Mouse (Mus musculus) midbrain, embryonic 11.5 days (tissue): ENCODE results near the gene Znrf4. TPM values are rescaled to one million over a fixed set of nuclear protein-coding genes. Genes with fewer than 3 reads are reported as not detected.

ENCODE experiments used
- ATAC-seq: fragments of 200-750 bp; cut with Nextera tagmentation; 2 replicates; pipeline ENCODE4 v1.8.0; 2017; ENCODE audit warnings: moderate TSS enrichment, moderate library complexity; ENCODE audit not compliant: low FRiP score
- DNase-seq: peaks from one replicate; pipeline ENCODE4 v3.0.0; 2015; ENCODE audit warnings: low spot score; ENCODE audit errors: missing footprints
- H3K27ac ChIP-seq: fragments of 300-500 bp; sonication (generic); 2 replicates; pipeline ENCODE4 v1.5.1; 2014; ENCODE audit warnings: low read depth, low read length
- H3K27me3 ChIP-seq: fragments of 300-500 bp; sonication (generic); 2 replicates; pipeline ENCODE4 v1.6.1; 2014; ENCODE audit warnings: mild to moderate bottlenecking, low read length, moderate library complexity, mixed read lengths; ENCODE audit not compliant: control insufficient read depth, insufficient read depth
- H3K36me3 ChIP-seq: fragments of 300-500 bp; sonication (generic); 2 replicates; pipeline ENCODE4 v1.6.1; 2014; ENCODE audit warnings: mild to moderate bottlenecking, low read length, moderate library complexity, mixed read lengths; ENCODE audit not compliant: control insufficient read depth, insufficient read depth
- H3K4me1 ChIP-seq: fragments of 300-500 bp; sonication (generic); 2 replicates; pipeline ENCODE4 v1.6.1; 2014; ENCODE audit warnings: low read length; ENCODE audit not compliant: control insufficient read depth, insufficient read depth
- H3K4me2 ChIP-seq: fragments of 300-500 bp; sonication (generic); 2 replicates; pipeline ENCODE4 v1.6.1; 2014; ENCODE audit warnings: mild to moderate bottlenecking, moderate library complexity
- H3K4me3 ChIP-seq: fragments of 300-500 bp; sonication (generic); 2 replicates; pipeline ENCODE4 v1.5.1; 2014; ENCODE audit warnings: low read depth, low read length
- H3K9ac ChIP-seq: fragments of 300-500 bp; sonication (generic); 2 replicates; pipeline ENCODE4 v1.6.1; 2014; ENCODE audit warnings: low read length
- H3K9me3 ChIP-seq: fragments of 300-500 bp; sonication (generic); 2 replicates; pipeline ENCODE4 v1.6.1; 2016; ENCODE audit warnings: low read length; ENCODE audit not compliant: control insufficient read depth
- WGBS: fragments of 180-500 bp; shearing (Covaris S2); extraction: QIAGEN DNeasy Blood & Tissue Kit; methylation state at CpG from one replicate; pipeline ENCODE4 v1.1.7; 2014; 5-methylcytosine and 5-hydroxymethylcytosine counted together
- polyA plus RNA-seq: library from polyadenylated mRNA; unstranded; fragments of >200 nt; fragmentation: Nextera tagmentation; extraction: Ambion mirVana; gene quantifications from 2 replicates; pipeline ENCODE4 v1.2.1, GENCODE M21; 2014

The Znrf4 gene
- polyA plus RNA-seq, 1 experiment from 2014 or later: not detected

DNA sequence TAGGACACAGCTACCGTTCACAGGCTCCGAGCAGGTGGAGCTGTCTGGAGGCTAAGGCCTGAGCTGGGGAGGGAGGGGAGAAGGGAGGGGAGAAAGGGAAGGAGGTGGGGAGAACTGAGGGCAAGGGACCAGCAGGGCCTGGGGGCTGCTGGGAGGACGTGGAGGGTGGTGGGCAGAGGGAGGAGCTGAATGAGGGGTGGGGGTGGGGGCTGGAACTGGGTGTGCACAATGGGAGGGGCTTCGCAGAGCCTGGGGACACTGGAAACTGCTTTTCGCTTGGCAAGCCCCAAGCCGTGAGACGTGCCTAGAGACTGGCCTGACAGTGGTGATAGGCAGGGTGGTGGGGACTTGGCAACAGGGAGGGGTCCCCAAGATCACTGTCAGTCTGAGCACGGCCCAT is 43.0 kb downstream of the Znrf4 start:
- H3K4me2 ChIP-seq: no peak overlapping the region
- H3K36me3 ChIP-seq: no peaks in the 10 kb centered on the region; the same call in 1 of the 2 replicates
- no peak overlapping the region for H3K4me3 ChIP-seq
- peaks cover 13% of the 10 kb centered on the region for H3K27me3 ChIP-seq
- H3K9ac ChIP-seq: no peak overlapping the region
- no peaks in the 10 kb centered on the region for H3K9me3 ChIP-seq
- ATAC-seq (no peak), DNase-seq (no peak)
- no peak overlapping the region for H3K27ac ChIP-seq
- WGBS: 34% methylated on average over 8 of the region's 8 CpGs
- peaks cover 55% of the 10 kb centered on the region for H3K4me1 ChIP-seq

DNA sequence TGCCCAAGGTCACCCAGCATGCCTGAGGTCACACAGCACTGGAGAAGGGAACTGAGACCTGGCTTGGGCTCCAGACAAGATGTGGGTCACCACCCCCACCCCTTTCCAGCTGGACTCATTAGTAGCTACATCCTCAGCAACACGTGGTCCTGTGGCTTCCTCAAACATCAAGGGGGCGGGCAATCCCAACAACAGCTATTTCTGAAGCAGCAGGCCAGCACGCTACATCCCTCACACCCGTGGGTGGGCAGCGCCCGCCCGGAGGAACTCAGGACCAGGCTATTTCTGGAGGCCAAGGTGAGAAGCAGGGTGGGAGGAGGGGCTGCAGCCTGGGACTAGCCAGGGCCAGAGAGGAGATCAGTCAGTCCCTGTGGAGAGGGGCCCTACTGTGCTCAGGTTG is 43.4 kb downstream of the Znrf4 start:
- Histone ChIP-seq H3K36me3 (no peaks in the 10 kb centered on the region; the same call in 1 of the 2 replicates), H3K4me3 (no peak overlapping the region), H3K4me1 (peaks cover 54% of the 10 kb centered on the region), H3K27ac (peak overlapping the region; percentile 31; the same call in 1 of the 2 replicates), H3K9me3 (no peaks in the 10 kb centered on the region), H3K27me3 (peaks cover 9% of the 10 kb centered on the region), H3K4me2 (no peak overlapping the region), H3K9ac (no peak overlapping the region)
- no peak for DNase-seq
- 76% methylated on average over 7 of the region's 7 CpGs for WGBS
- no peak for ATAC-seq

DNA sequence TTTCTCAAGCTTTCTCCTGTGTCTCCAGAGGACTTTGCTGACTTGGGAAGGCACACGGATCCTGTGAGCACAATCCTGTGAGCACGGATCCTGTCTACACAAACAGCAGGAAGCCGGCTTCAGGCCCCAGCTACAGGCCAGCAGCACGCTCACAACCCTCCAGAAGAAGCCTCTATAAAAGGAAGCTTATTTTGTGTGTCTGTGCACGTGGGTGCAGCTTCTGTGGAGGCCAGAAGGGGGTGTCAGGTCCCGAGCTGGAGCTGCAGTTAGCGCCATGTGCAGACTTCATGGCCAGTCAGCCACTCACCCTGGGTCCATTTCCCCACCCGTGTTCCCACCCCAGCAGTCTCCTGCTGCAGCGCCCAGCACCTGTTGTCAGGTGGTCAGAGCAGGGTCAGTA is 43.9 kb downstream of the Znrf4 start:
- Histone ChIP-seq H3K9ac (no peak overlapping the region), H3K27me3 (peaks cover 6% of the 10 kb centered on the region), H3K27ac (peak overlapping the region; percentile 55; the same call in 1 of the 2 replicates), H3K4me1 (peaks cover 53% of the 10 kb centered on the region), H3K4me3 (no peak overlapping the region), H3K36me3 (no peaks in the 10 kb centered on the region; the same call in 1 of the 2 replicates), H3K4me2 (no peak overlapping the region), H3K9me3 (no peaks in the 10 kb centered on the region)
- ATAC-seq (no peak), DNase-seq (no peak)
- 96% methylated on average over 9 of the region's 9 CpGs for WGBS

DNA sequence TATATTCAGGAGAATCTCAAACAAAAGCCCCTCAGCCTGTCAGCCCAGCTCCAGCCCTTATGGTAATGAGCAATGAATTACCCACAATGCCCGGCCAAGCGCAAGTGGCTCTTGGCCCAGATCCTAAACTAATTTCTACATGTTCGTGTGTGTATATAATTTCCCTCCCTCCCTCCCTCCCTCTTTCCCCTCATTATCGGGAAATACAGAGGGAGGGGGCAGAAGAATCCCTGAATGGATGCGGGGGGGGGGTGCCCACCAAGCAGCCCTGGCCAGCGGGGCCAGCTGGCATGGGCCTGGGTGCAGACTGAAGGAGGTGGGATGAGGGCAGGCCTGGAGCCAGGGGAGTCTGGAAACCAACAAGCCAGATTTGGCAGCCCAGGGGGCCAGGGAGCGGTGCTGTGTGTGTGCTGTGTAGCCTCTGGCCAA is 44.8 kb downstream of the Znrf4 start:
- Histone ChIP-seq H3K9me3 (no peaks in the 10 kb centered on the region), H3K9ac (peak overlapping the region; percentile 24; the same call in 1 of the 2 replicates), H3K4me2 (no peak overlapping the region), H3K4me1 (peaks cover 51% of the 10 kb centered on the region), H3K4me3 (no peak overlapping the region), H3K36me3 (no peaks in the 10 kb centered on the region; the same call in 1 of the 2 replicates), H3K27me3 (peaks cover under 1% of the 10 kb centered on the region), H3K27ac (peak overlapping the region; percentile 55)
- 63% methylated on average over 7 of the region's 7 CpGs for WGBS
- peak; percentile 31; the same call in 1 of the 2 replicates for ATAC-seq
- no peak for DNase-seq

DNA sequence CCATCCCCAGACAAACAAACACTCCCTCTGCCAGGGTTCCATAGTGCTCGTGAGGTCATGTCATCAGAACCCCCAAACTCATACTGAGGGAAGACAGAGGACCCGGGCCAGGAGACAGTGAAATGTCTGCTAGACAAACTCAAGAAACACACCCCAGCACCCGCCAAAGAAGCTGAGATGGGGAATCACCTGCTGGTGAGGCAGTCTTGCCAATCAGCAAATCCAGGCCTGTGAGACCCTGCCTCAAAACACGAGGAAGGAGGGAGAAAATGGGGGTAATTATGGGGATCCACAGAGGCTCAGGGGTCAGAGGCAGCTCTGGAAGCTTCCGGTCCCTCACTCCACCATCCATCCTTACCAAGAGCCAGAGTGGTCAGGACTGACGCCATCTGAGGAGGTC is 45.5 kb downstream of the Znrf4 start:
- H3K4me2 ChIP-seq: no peak overlapping the region
- 83% methylated on average over 6 of the region's 6 CpGs for WGBS
- H3K36me3 ChIP-seq: no peaks in the 10 kb centered on the region; the same call in 1 of the 2 replicates
- H3K27me3 ChIP-seq: no peaks in the 10 kb centered on the region; the same call in none of the 2 replicates
- H3K27ac ChIP-seq: no peak overlapping the region; the same call in 1 of the 2 replicates
- ATAC-seq (no peak), DNase-seq (no peak)
- H3K4me3 ChIP-seq: no peak overlapping the region
- no peak overlapping the region for H3K9ac ChIP-seq
- H3K9me3 ChIP-seq: no peaks in the 10 kb centered on the region
- H3K4me1 ChIP-seq: peaks cover 45% of the 10 kb centered on the region

DNA sequence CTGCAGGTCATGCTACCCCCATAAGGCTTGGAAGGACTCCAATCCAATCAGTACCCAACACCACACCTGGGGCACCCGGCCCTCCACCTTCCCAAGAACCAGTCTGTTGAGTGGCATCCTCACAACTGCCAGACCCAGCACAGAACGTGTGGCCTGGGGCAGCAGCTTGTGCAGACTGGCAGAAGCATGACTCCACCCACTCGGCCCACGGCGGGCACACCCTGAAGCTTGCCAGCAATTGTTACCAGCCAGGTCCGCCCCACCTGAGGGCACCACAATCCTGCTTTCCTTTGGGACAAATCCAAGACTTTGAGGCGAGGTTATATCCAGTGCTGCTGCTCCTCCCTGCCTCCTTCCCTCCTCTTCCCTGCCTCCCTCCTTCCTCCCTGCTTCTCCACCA is 47.4 kb downstream of the Znrf4 start:
- Histone ChIP-seq H3K36me3 (no peaks in the 10 kb centered on the region; the same call in 1 of the 2 replicates), H3K4me3 (no peak overlapping the region), H3K27me3 (no peaks in the 10 kb centered on the region), H3K4me1 (peaks cover 47% of the 10 kb centered on the region), H3K27ac (no peak overlapping the region), H3K9me3 (no peaks in the 10 kb centered on the region), H3K4me2 (no peak overlapping the region), H3K9ac (no peak overlapping the region)
- no peak for DNase-seq
- ATAC-seq: no peak
- 89% methylated on average over 7 of the region's 7 CpGs for WGBS

DNA sequence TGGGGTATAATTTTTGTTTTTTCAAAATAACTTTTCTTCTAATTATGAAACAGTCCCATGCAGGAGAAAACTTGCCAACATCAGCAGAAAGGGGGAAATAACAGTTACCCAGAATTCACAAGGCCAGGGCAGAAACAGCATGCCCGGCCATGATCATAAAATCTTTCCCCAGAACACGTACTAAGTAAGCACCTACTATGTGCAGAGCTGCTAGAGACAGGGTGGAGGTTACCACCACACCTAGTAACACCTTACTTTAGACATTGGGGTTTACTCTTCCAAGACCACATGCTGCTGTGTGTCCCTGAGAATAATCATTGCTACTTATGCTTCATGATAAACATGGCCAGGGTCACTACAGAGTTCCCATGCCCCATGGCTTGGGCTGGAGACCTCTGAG is 47.9 kb downstream of the Znrf4 start:
- DNase-seq (no peak), ATAC-seq (no peak)
- H3K27me3 ChIP-seq: no peaks in the 10 kb centered on the region
- H3K9me3 ChIP-seq: no peaks in the 10 kb centered on the region
- H3K36me3 ChIP-seq: no peaks in the 10 kb centered on the region; the same call in 1 of the 2 replicates
- no peak overlapping the region for H3K4me2 ChIP-seq
- peaks cover 47% of the 10 kb centered on the region for H3K4me1 ChIP-seq
- no peak overlapping the region for H3K27ac ChIP-seq
- H3K4me3 ChIP-seq: no peak overlapping the region
- H3K9ac ChIP-seq: no peak overlapping the region
- WGBS: 94% methylated on average over 2 of the region's 2 CpGs

DNA sequence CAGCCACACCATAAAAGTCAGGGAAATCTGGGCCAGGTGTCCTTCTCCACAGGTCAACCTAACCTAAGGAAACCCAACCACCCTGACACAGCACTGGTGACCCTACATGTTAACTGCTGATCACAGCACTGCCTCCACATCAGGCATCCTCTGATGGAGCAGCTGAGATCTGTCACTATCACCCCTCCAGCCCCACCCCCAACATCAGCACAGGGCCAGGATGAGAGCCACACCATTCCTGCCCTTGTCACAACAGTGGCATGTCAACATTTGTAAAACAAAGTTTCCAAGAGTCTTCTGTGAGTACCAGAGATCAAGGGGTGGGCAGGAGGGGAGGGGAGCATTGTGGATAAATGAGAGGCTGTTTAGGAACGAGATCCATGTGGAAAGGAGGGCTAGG is 48.7 kb downstream of the Znrf4 start:
- H3K4me2 ChIP-seq: no peak overlapping the region
- no peak overlapping the region for H3K4me3 ChIP-seq
- 54% methylated on average over 1 of the region's 1 CpGs for WGBS
- no peaks in the 10 kb centered on the region; the same call in 1 of the 2 replicates for H3K36me3 ChIP-seq
- H3K9ac ChIP-seq: no peak overlapping the region
- H3K27ac ChIP-seq: no peak overlapping the region; the same call in 1 of the 2 replicates
- peaks cover 47% of the 10 kb centered on the region for H3K4me1 ChIP-seq
- DNase-seq: no peak
- H3K9me3 ChIP-seq: no peaks in the 10 kb centered on the region
- no peak for ATAC-seq
- no peaks in the 10 kb centered on the region for H3K27me3 ChIP-seq

DNA sequence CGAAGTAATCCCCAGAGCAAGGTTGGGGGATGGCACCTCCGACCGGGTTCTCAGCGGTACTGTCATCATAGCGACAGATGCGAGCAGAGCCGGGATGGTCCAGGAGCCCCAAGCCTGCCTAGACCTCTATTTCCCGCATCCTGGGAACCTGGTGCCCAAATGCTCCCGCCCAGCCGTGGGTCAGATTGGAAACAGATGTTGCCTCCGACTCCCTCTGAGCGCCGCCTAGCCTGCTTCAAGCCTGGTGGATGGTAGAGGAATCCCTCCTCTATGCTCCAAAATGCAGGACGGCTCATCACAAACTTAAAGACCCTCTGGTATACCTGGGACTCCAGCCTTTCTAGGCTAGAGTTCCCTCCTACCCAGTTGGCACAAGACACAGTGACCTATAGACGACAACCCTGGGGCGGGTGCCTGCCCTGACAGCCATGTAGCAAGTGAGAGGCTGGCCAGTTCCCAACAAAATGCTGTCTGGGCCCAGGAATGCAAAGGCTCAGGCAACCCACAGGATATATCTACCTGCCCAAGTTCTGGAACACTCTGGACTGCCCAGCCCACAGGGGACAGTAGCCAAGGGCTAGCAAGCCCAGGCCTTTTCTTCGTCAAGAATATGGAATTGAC is 49.3 kb downstream of the Znrf4 start:
- ATAC-seq (no peak), DNase-seq (no peak)
- 0 out of 2 replicates have a peak, but pooled peaks cover 2% of the 10 kb centered on the region for H3K36me3 ChIP-seq
- H3K4me1 ChIP-seq: peaks cover 46% of the 10 kb centered on the region
- H3K4me2 ChIP-seq: peak overlapping the region; percentile 74
- 4% methylated on average over 17 of the region's 17 CpGs for WGBS
- peak overlapping the region; percentile 47 for H3K4me3 ChIP-seq
- H3K27me3 ChIP-seq: no peaks in the 10 kb centered on the region
- peak overlapping the region; percentile 54 for H3K27ac ChIP-seq
- H3K9ac ChIP-seq: peak overlapping the region; percentile 44
- no peaks in the 10 kb centered on the region for H3K9me3 ChIP-seq
